Mouse (Mus musculus): ENCODE data around the gene Capn2.

- TF ChIP-seq CTCF (IDR thresholded peaks at IDR 0.05; ENCODE audit: low read depth, low read length) (no peak), POLR2A (IDR thresholded peaks at IDR 0.05; ENCODE audit: extremely low read depth, insufficient read depth, low read length) (no peak)
These were observed 80.7 kb downstream of the Capn2 start for GRCm38 (mm10) chr1:182436746-182437145.
